Mouse (Mus musculus) thymus, postnatal 4 days (tissue): ENCODE data around the gene Dzip1.

Experiments
- DNase-seq: peaks from one replicate; pipeline ENCODE4 v3.0.0; 2021

Dzip1 gene

DNA sequence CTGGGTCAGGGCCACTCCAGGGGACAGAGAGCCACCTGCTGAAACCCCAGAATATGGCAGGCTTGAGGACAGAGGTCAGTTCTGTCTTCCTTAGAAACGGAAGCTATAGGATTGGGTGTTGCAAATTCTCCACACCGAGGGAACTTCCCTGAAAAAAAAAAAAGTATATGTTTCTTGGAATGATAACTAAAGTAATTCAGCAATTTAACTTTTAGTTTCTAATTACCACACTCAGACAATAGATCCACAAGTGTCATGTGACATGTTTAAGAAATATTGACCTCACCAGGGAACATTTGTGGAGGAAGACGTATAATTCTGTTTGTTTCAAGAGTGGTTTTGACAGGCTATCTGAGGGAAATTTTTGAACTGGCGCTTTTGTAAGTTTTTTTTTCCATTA, 93.7 kb downstream of the Dzip1 start:
- DNase-seq = no peak

GRCm38 (mm10) chr14:118829331-118830095, 95.7 kb downstream of the Dzip1 start:
- no peak for DNase-seq

DNA sequence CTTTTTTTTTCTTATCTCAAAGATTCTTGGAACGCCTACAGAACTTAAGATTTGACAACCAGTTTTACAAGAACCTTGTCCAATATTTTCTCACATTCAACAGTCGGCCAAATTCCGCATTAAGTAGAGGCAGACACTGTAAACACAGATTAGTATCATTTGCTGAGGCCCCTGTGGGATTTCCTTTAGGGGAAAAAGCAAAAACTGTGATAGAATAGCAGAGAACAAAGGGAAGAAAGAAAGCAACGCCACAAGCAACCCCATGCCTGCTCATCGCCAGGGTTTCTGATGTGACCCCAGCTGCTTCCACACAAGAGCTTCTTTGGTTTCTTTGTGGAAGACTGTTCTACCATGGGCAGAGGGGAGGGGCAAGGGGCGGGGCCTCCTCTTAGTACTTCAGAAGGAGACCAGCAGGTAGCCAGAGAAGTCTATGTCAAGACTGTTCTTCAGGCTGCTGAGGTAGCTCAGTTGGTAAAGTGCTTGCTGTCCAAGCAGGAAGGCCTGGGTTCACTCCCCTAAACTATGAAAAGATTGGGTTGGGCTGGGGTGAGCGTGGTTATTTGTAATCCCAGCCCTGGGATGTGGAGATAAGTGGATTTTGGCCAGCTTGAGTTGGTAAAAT, 97.9 kb downstream of the Dzip1 start:
- DNase-seq = peak; percentile 55

DNA sequence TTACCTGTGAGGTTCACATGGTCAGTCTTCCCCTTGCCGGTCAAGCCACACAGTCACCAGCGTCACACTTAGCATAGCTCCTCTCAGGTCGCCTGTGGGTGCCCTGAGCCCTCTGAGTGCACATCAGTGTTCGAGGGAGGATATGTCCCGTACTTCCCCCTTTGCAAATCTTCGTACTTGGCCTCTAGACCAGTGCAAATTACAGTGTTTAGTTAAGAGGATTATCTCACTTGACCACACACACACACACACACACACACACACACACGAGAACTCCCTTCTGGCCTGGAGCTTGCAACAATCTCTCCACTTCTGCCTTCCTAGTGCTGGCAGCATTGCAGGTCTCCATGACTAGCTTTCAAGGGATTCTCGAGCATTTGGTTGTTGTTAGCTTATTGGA, 98.9 kb downstream of the Dzip1 start:
- DNase-seq = no peak
